Mouse (Mus musculus) T-helper 17 cell (primary cell): ENCODE measurements around the gene Tchp.

ENCODE experiments used
- in situ Hi-C, 2 experiments: fragments of 300-600 bp; cut with MboI, MseI; formaldehyde crosslinking; loops; 1 replicate in 1 of 2; 2 replicates in 1 of 2; pipeline ENCODE4 v1.15.1; 2025; ENCODE audit warnings: high pct_unique_total_duplicates in 2 of 2

Gene Tchp

GRCm38 (mm10) chr5:114738707-114739241 lies 31.2 kb downstream of the Tchp start:
- in situ Hi-C loops = no loop called here

DNA sequence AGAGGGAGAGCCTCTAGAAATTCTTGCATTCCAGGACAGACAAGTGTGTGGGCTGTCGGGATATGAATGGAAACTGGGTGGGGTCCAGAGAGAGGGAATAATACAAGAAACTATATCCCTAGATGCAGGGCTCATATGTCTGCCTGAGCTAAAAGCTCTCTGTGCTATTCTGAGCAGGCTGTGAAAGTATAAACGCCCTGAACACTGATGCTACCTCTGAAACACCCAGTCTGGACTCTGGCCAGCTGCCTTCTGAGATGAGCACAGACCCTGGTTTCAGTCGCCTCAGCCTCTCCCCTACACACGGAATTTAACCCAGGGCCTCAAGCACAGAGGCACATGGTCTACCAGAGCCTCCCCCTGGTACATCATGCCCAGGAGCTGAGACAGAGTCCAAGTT lies 33.0 kb downstream of the Tchp start:
- in situ Hi-C loops = no loop called here

- in situ Hi-C loops = no loop called here
These were observed 35.0 kb downstream of the Tchp start for GRCm38 (mm10) chr5:114742572-114742971.

- in situ Hi-C loops = no loop called here
These were observed 35.6 kb downstream of the Tchp start for GRCm38 (mm10) chr5:114742998-114743696.

DNA sequence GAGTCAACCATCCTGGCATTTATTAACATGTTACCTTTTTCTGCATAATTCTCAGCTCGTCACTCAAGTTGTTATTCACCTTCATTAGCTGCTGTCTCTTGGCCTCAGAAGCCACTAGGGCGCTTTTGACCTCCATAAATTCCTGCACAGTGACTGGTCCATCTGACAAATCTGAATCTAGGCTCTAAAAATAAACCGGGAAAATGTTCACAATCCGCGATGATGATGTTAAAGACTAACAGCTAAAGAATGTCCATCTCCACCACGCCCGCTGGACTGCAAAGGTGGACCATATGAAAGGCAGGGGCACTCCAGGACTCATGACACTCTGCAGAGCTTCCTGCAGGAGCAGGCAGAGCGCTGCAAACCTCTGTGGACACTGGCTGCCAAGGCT lies 36.1 kb downstream of the Tchp start:
- in situ Hi-C loops = no loop called here

DNA sequence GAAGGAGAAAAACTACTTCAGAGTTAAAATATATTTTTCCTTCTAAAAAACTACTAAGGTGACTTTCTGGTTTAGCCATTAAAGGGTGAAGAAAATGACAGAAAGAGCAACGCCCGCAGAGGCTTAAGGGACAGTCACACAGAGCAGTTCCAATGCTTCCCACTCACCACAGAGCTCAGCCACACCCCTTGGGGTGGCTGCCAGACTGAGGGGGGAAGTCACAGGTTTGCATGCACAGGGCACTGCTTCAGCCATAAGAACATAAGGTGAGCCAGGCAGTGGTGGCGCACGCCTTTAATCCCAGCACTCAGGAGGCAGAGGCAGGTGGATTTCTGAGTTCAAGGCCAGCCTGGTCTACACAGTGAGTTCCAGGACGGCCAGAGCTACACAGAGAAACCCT lies 38.0 kb downstream of the Tchp start:
- in situ Hi-C loops = no loop called here

GRCm38 (mm10) chr5:114746886-114747285 lies 39.3 kb downstream of the Tchp start:
- in situ Hi-C loops = no loop called here

DNA sequence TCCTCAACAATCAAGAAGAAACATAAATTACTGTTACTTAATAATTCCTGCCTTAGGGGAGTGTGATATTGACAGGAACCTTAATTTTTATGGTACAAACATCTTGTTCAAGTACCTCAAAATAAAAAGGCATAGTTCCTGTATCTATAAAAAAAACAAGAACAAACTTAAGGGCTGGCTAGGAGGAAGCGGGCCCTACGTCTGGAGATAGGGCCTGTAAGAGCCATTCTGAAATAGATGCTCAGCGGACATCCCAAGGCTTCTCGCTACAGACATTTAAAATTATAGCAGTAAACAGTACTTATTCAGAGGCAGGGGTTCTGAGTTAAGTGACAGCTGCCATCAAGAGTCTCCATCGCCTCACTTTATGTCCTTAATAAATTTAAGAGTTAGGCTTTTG lies 40.0 kb downstream of the Tchp start:
- in situ Hi-C loops = no loop called here

- in situ Hi-C loops = no loop called here
These were observed 42.8 kb downstream of the Tchp start for GRCm38 (mm10) chr5:114750325-114750724.

- in situ Hi-C loops = no loop called here
These were observed 44.8 kb downstream of the Tchp start for GRCm38 (mm10) chr5:114752397-114752796.

DNA sequence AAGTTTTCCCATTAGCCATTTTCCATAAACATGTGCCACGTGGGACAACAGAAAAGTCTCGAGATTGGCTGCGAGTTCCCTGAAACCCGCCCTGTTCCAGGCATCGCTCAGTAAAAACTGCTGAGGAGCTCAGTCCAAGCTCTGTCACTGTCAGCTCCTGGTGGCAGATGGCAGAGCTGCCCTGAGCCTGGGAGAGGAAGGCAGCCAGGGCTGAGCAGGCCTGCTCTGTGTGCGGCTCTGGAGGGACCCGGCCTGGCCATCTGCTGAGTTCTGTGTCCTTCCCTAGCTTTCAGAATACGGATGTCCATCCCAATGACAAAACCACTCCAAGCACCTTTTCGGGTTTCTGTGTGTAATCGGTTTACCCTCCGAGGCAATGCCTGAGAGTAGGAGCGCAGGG lies 45.8 kb downstream of the Tchp start:
- in situ Hi-C loops = no loop called here

DNA sequence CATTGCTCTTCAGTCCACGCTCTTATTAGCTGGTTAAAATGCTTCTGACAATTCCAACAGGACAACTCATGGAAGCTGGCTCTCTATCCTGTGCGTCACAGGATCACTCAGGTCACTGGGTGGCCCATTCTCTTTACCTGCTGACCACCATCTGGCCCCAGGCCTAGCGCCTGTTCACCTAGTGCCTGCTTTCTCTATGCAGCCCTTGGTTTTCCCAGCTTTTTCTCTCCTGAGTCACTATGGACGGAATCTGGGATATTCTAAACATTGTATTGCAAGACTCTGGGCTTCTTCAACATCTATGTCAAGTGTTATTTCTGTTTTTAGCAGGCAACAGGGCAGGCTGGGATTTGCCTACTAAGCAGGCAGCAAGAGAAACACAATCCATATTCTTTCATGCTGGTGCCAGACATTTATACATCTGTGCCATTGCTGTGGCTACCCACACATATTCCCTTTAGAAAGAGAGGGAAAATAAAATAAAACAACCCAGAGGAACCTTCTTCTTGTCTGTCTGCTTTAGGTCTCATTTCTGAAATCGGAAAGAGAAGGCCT lies 52.1 kb downstream of the Tchp start:
- in situ Hi-C loops = no loop called here

GRCm38 (mm10) chr5:114761980-114762379 lies 54.4 kb downstream of the Tchp start:
- in situ Hi-C loops = no loop called here

DNA sequence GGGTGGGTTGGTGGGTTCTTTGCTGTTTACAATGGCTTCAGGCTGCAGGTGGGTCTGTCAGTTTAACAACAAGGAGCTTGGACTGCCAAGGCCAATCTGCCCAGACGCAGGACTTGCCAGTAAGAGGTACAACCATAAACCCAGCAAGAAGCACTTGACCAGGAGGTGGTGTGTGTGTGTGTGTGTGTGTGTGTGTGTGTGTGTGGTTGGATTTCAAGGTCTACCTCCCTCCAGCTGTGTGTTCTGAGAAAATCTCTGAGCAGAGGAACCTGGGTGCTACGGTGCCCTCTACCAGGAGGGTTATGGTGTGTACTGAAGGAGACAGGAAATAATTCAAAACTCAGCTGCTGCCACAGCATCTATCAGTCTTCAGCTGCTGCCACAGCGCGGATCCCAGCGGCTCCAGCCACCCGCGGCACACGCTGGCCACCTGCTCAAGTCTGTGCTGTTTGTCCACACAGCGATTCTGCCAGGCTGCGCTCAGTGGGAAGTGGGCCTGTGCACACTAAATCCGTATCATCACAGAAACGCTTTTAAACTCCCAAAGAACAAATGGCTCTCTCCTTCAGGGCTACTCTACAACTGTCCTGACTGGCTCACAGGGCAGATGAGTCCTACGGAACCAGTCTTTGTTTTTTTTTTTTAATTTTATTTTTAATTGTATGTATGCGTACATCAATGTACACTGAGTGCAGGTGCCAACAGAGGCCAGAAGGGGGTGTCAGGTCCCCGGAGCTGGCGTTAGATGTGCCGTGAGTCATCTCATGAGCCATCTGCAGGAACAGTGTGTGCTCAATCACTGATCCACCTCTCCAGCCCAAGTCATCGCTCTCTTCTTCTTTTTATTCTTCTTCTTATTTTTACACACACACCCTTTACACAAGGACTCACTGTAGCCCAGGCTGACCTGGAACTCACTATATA lies 57.5 kb downstream of the Tchp start:
- in situ Hi-C loops = no loop called here

DNA sequence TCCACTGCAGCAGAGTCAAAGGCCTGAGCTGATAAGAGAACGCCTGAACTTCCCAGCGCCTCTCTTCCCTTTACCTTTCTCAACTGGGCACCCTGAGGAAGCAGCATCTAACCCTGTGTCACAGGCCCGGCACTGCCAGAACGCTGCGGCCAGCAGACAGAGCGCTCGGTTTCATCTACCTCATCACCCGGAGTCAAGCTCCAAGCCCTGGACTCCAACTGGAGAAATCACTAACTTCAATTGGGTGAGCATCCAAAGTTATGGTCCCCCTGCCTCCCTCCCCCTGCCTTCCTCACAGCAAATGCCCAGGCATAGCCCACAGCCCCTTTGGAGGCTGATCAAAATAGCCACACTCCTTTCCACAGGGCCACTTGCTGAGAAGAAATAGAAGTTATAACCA lies 59.1 kb downstream of the Tchp start:
- in situ Hi-C loops = no loop called here

GRCm38 (mm10) chr5:114767185-114767584 lies 59.6 kb downstream of the Tchp start:
- in situ Hi-C loops = no loop called here

DNA sequence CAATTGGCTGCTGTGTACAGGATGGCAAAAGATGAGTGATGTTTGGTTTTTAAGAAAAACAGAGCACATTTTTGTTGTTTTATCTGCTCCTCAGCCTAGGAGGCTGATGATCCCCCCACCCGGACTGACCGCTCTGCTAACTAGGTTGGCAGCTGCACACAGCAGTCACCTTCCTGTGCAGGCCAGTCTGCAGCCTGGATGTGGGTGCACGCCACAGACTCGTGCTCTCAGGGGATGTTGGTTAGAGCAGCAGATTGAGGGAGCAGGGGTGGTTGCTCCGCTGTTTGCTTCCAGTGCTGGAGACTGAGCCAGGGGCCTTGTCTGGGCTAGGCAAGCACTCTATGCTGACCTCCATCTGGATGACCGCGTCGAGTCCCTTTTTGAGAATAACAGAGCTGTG lies 62.2 kb downstream of the Tchp start:
- in situ Hi-C loops = loop anchor here in 1 of 2 experiments (10.0 kb wide), 1 partner anchor 1185 kb away; no protein-coding TSS in a partner anchor

GRCm38 (mm10) chr5:114771796-114772195 lies 64.2 kb downstream of the Tchp start:
- in situ Hi-C loops = loop anchor here in 1 of 2 experiments (10.0 kb wide), 1 partner anchor 1187 kb away; no protein-coding TSS in a partner anchor
